Mouse (Mus musculus) lung, embryonic 14.5 days (tissue): Measurements from ENCODE around the gene Atl2. TPM values are rescaled to one million over a fixed set of nuclear protein-coding genes. Genes with fewer than 3 reads are reported as not detected.

Source experiments
- ATAC-seq: fragments of 200-750 bp; cut with Nextera tagmentation; 2 replicates; pipeline ENCODE4 v1.8.0; 2017; ENCODE audit warnings: mild to moderate bottlenecking, moderate TSS enrichment, moderate library complexity; ENCODE audit not compliant: insufficient read depth
- DNase-seq: peaks from one replicate; pipeline ENCODE4 v3.0.0-alpha.2; 2015
- H3K27ac ChIP-seq: fragments of 300-500 bp; sonication (generic); 2 replicates; pipeline ENCODE4 v1.5.1; 2014; ENCODE audit warnings: low read depth, mild to moderate bottlenecking, moderate library complexity
- H3K27me3 ChIP-seq: fragments of 300-500 bp; sonication (generic); 2 replicates; pipeline ENCODE4 v1.6.1; 2014; ENCODE audit warnings: low read length, control low read depth; ENCODE audit not compliant: insufficient read depth
- H3K36me3 ChIP-seq: fragments of 300-500 bp; sonication (generic); 2 replicates; pipeline ENCODE4 v1.6.1; 2014; ENCODE audit warnings: control low read depth; ENCODE audit not compliant: insufficient read depth
- H3K4me1 ChIP-seq: fragments of 300-500 bp; sonication (generic); 2 replicates; pipeline ENCODE4 v1.6.1; 2014; ENCODE audit warnings: antibody characterized with exemption, control low read depth; ENCODE audit not compliant: insufficient read depth
- H3K4me2 ChIP-seq: fragments of 300-500 bp; sonication (generic); 2 replicates; pipeline ENCODE4 v1.6.1; 2014; ENCODE audit warnings: mild to moderate bottlenecking
- H3K4me3 ChIP-seq: fragments of 300-500 bp; sonication (generic); 2 replicates; pipeline ENCODE4 v1.5.1; 2014; ENCODE audit warnings: low read depth, low read length
- H3K9ac ChIP-seq: fragments of 300-500 bp; sonication (generic); 2 replicates; pipeline ENCODE4 v1.6.1; 2014
- H3K9me3 ChIP-seq: fragments of 300-500 bp; sonication (generic); 2 replicates; pipeline ENCODE4 v1.6.1; 2016; ENCODE audit warnings: low read depth, low read length, control low read depth
- CTCF ChIP-seq: IDR thresholded peaks from 2 replicates; pipeline ENCODE4 v1.5.1; 2016; ENCODE audit warnings: antibody characterized with exemption, low read depth
- WGBS: fragments of 180-500 bp; shearing (Covaris S2); extraction: QIAGEN DNeasy Blood & Tissue Kit; methylation state at CpG from one replicate; pipeline ENCODE4 v1.1.7; 2014; 5-methylcytosine and 5-hydroxymethylcytosine counted together
- polyA plus RNA-seq: library from polyadenylated mRNA; unstranded; fragments of >200 nt; fragmentation: Nextera tagmentation; extraction: Ambion mirVana; gene quantifications from 2 replicates; pipeline ENCODE4 v1.2.1, GENCODE M21; 2014

Atl2 gene
- polyA plus RNA-seq, 1 experiment from 2014 or later = 38.4 TPM

- Histone ChIP-seq H3K4me1 (no peaks in the 10 kb centered on the region), H3K27me3 (no peaks in the 10 kb centered on the region), H3K4me2 (no peak overlapping the region), H3K36me3 (peaks cover 40% of the 10 kb centered on the region), H3K9ac (no peak overlapping the region), H3K9me3 (no peaks in the 10 kb centered on the region), H3K4me3 (no peak overlapping the region), H3K27ac (no peak overlapping the region)
- no peak for TF ChIP-seq CTCF
- ATAC-seq = no peak
- no peak for DNase-seq
- WGBS = 64% methylated on average over 5 of the region's 5 CpGs
Observed at GRCm38 (mm10) chr17:79865027-79865426, 30.9 kb downstream of the Atl2 start.

GRCm38 (mm10) chr17:79864503-79864902, 31.4 kb downstream of the Atl2 start:
- Histone ChIP-seq H3K27ac (no peak overlapping the region), H3K9ac (no peak overlapping the region), H3K4me3 (no peak overlapping the region), H3K9me3 (no peaks in the 10 kb centered on the region), H3K4me1 (no peaks in the 10 kb centered on the region), H3K36me3 (peaks cover 45% of the 10 kb centered on the region), H3K27me3 (no peaks in the 10 kb centered on the region), H3K4me2 (no peak overlapping the region)
- no peak for TF ChIP-seq CTCF
- no peak for DNase-seq
- 90% methylated on average over 8 of the region's 8 CpGs for WGBS
- ATAC-seq = no peak

GRCm38 (mm10) chr17:79862038-79862437, 33.9 kb downstream of the Atl2 start:
- no peak for ATAC-seq
- 46% methylated on average over 1 of the region's 1 CpGs for WGBS
- TF ChIP-seq CTCF = peak; percentile 36
- peak; percentile 78 for DNase-seq
- no peak overlapping the region for H3K4me3 ChIP-seq
- H3K4me2 ChIP-seq = no peak overlapping the region
- H3K4me1 ChIP-seq = no peaks in the 10 kb centered on the region
- H3K9me3 ChIP-seq = no peaks in the 10 kb centered on the region
- peaks cover 68% of the 10 kb centered on the region for H3K36me3 ChIP-seq
- no peak overlapping the region for H3K27ac ChIP-seq
- H3K9ac ChIP-seq = no peak overlapping the region
- no peaks in the 10 kb centered on the region for H3K27me3 ChIP-seq

GRCm38 (mm10) chr17:79855533-79855932, 40.4 kb downstream of the Atl2 start:
- no peak overlapping the region for H3K4me2 ChIP-seq
- ATAC-seq (no peak), DNase-seq (no peak)
- H3K4me1 ChIP-seq = no peaks in the 10 kb centered on the region
- no peak overlapping the region for H3K27ac ChIP-seq
- H3K27me3 ChIP-seq = no peaks in the 10 kb centered on the region
- peaks cover 89% of the 10 kb centered on the region for H3K36me3 ChIP-seq
- 67% methylated on average over 8 of the region's 8 CpGs for WGBS
- TF ChIP-seq CTCF = no peak
- H3K4me3 ChIP-seq = no peak overlapping the region
- no peaks in the 10 kb centered on the region for H3K9me3 ChIP-seq
- H3K9ac ChIP-seq = no peak overlapping the region

- no peaks in the 10 kb centered on the region for H3K4me1 ChIP-seq
- H3K27ac ChIP-seq = no peak overlapping the region
- DNase-seq = no peak
- H3K27me3 ChIP-seq = no peaks in the 10 kb centered on the region
- ATAC-seq = no peak
- H3K36me3 ChIP-seq = peaks cover 42% of the 10 kb centered on the region
- H3K4me3 ChIP-seq = no peak overlapping the region
- 96% methylated on average over 5 of the region's 5 CpGs for WGBS
- no peak overlapping the region for H3K4me2 ChIP-seq
- H3K9ac ChIP-seq = no peak overlapping the region
- no peak for TF ChIP-seq CTCF
- no peaks in the 10 kb centered on the region for H3K9me3 ChIP-seq
Observed at GRCm38 (mm10) chr17:79848385-79848784, 47.5 kb downstream of the Atl2 start.

GRCm38 (mm10) chr17:79846182-79846581, 49.7 kb downstream of the Atl2 start:
- H3K4me1 ChIP-seq = no peaks in the 10 kb centered on the region
- H3K9me3 ChIP-seq = no peaks in the 10 kb centered on the region
- H3K4me2 ChIP-seq = no peak overlapping the region
- ATAC-seq (no peak), DNase-seq (no peak)
- 93% methylated on average over 2 of the region's 2 CpGs for WGBS
- no peak overlapping the region for H3K9ac ChIP-seq
- H3K4me3 ChIP-seq = no peak overlapping the region
- peaks cover 22% of the 10 kb centered on the region for H3K36me3 ChIP-seq
- no peak overlapping the region for H3K27ac ChIP-seq
- H3K27me3 ChIP-seq = no peaks in the 10 kb centered on the region
- TF ChIP-seq CTCF = no peak

GRCm38 (mm10) chr17:79845695-79846094, 50.2 kb downstream of the Atl2 start:
- Histone ChIP-seq H3K4me2 (no peak overlapping the region), H3K4me1 (no peaks in the 10 kb centered on the region), H3K9me3 (no peaks in the 10 kb centered on the region), H3K36me3 (peaks cover 19% of the 10 kb centered on the region), H3K27me3 (no peaks in the 10 kb centered on the region), H3K9ac (no peak overlapping the region), H3K27ac (no peak overlapping the region), H3K4me3 (no peak overlapping the region)
- ATAC-seq (no peak), DNase-seq (no peak)
- 77% methylated on average over 2 of the region's 2 CpGs for WGBS
- TF ChIP-seq CTCF = no peak
